Mouse (Mus musculus) CH12.LX (cell line): ENCODE data around the gene C1qtnf3. TPM values are rescaled to one million over a fixed set of nuclear protein-coding genes. Genes with fewer than 3 reads are reported as not detected.
A peak's percentile ranks its signal among the peaks of the same experiment; 100 is the strongest.

Source experiments
- DNase-seq: peaks from one replicate; pipeline ENCODE4 v3.0.0-alpha.2; 2013; ENCODE audit errors: extremely low read depth
- H3K27ac ChIP-seq: 2 replicates; pipeline ENCODE4 v1.5.1; 2012; ENCODE audit warnings: low read depth, mild to moderate bottlenecking, control low read depth, moderate library complexity; ENCODE audit not compliant: insufficient read depth
- H3K27me3 ChIP-seq: replicated peaks from 2 replicates; pipeline ENCODE3; 2012; ENCODE audit warnings: inconsistent platforms
- H3K36me3 ChIP-seq, 2 experiments: replicated peaks in 1 of 2; 2 replicates each; pipeline versions ENCODE3 to v1.6.1; 2012; ENCODE audit warnings: inconsistent platforms in 1 of 2, low read length in 1 of 2, mild to moderate bottlenecking in 1 of 2, mixed read lengths in 1 of 2, moderate library complexity in 1 of 2; ENCODE audit not compliant: control insufficient read depth in 1 of 2, insufficient read depth in 1 of 2
- H3K4me1 ChIP-seq, 2 experiments: 2 replicates each; pipeline ENCODE4 v1.6.1; 2012; ENCODE audit warnings: inconsistent platforms in 1 of 2, moderate library complexity in 1 of 2; ENCODE audit not compliant: insufficient read depth in 2 of 2, control insufficient read depth in 1 of 2
- H3K4me2 ChIP-seq: 2 replicates; pipeline ENCODE4 v1.6.1; 2012; ENCODE audit warnings: low read depth, mild to moderate bottlenecking, control low read depth; ENCODE audit not compliant: poor library complexity, insufficient read depth, severe bottlenecking
- H3K4me3 ChIP-seq, 3 experiments: fragments of 150-350 bp in 1 of 3; sonication (generic) in 1 of 3; replicated peaks in 1 of 3; 2 replicates each; pipeline versions ENCODE3 to v1.5.1; 2011 to 2012; ENCODE audit warnings: low read depth in 2 of 3, low read length in 2 of 3, mild to moderate bottlenecking in 2 of 3, moderate library complexity in 2 of 3, control low read depth in 1 of 3, improper control_type of control experiment in 1 of 3, inconsistent platforms in 1 of 3, mixed read lengths in 1 of 3; ENCODE audit not compliant: poor library complexity in 1 of 3
- H3K79me2 ChIP-seq: replicated peaks from 2 replicates; pipeline ENCODE4 v1.6.1; 2012; ENCODE audit warnings: mild to moderate bottlenecking, moderate library complexity; ENCODE audit not compliant: control insufficient read depth, poor library complexity, insufficient read depth, severe bottlenecking; ENCODE audit errors: extremely low read depth
- H3K9ac ChIP-seq: 2 replicates; pipeline ENCODE4 v1.6.1; 2012; ENCODE audit warnings: low read depth, mild to moderate bottlenecking, control low read depth, moderate library complexity; ENCODE audit not compliant: insufficient read depth
- H3K9me3 ChIP-seq: replicated peaks from 2 replicates; pipeline ENCODE3; 2012; ENCODE audit warnings: low read length, inconsistent platforms, mixed read lengths
- CHD2 ChIP-seq: IDR thresholded peaks from 2 replicates; pipeline ENCODE4 v1.6.1; 2011; ENCODE audit warnings: low read length, improper control_type of control experiment
- CTCF ChIP-seq, 2 experiments: IDR thresholded peaks in 1 of 2; conservative IDR thresholded peaks in 1 of 2; 2 replicates each; pipeline ENCODE4 v1.5.1; 2011 to 2012; ENCODE audit warnings: low read depth in 2 of 2, low read length in 2 of 2, improper control_type of control experiment in 1 of 2, inconsistent platforms in 1 of 2, mild to moderate bottlenecking in 1 of 2, moderate library complexity in 1 of 2
- E2F4 ChIP-seq: IDR thresholded peaks from 2 replicates; pipeline ENCODE4 v1.6.1; 2011; ENCODE audit warnings: low read depth, low read length, improper control_type of control experiment; ENCODE audit not compliant: insufficient replicate concordance
- ETS1 ChIP-seq: conservative IDR thresholded peaks from 2 replicates; pipeline ENCODE4 v1.6.1; 2012; ENCODE audit warnings: low read depth, mild to moderate bottlenecking, inconsistent platforms, low read length, improper control_type of control experiment, moderate library complexity
- JUND ChIP-seq: conservative IDR thresholded peaks from 2 replicates; pipeline ENCODE4 v1.6.1; 2011; ENCODE audit warnings: low read depth, low read length, improper control_type of control experiment
- KAT2A ChIP-seq: IDR thresholded peaks from 2 replicates; pipeline ENCODE4 v1.6.1; 2012; ENCODE audit warnings: low read length, improper control_type of control experiment, inconsistent platforms; ENCODE audit not compliant: insufficient replicate concordance
- MAX ChIP-seq: IDR thresholded peaks from 2 replicates; pipeline ENCODE4 v1.6.1; 2011; ENCODE audit warnings: low read length, improper control_type of control experiment
- MAZ ChIP-seq: IDR thresholded peaks from 2 replicates; pipeline ENCODE4 v1.6.1; 2012; ENCODE audit warnings: low read depth, mild to moderate bottlenecking, inconsistent platforms, low read length, improper control_type of control experiment, moderate library complexity
- MYC ChIP-seq: IDR thresholded peaks from 2 replicates; pipeline ENCODE4 v1.6.1; 2011; ENCODE audit warnings: low read depth, mild to moderate bottlenecking, improper control_type of control experiment, low read length
- NELFE ChIP-seq: IDR thresholded peaks from 2 replicates; pipeline ENCODE4 v1.6.1; 2011; ENCODE audit warnings: low read depth, low read length, improper control_type of control experiment
- NRF1 ChIP-seq: IDR thresholded peaks from 2 replicates; pipeline ENCODE4 v1.6.1; 2014; ENCODE audit warnings: low read depth, mild to moderate bottlenecking, inconsistent platforms, low read length, improper control_type of control experiment, moderate library complexity
- PAX5 ChIP-seq: IDR thresholded peaks from 2 replicates; pipeline ENCODE4 v1.6.1; 2012; ENCODE audit warnings: low read length, inconsistent platforms, mixed read lengths
- POLR2A ChIP-seq: IDR thresholded peaks from 2 replicates; pipeline ENCODE4 v1.6.1; 2011; ENCODE audit warnings: low read depth, mild to moderate bottlenecking, improper control_type of control experiment, low read length
- POLR2AphosphoS2 ChIP-seq: IDR thresholded peaks from 2 replicates; pipeline ENCODE4 v1.6.1; 2011; ENCODE audit warnings: low read depth, low read length, improper control_type of control experiment
- RAD21 ChIP-seq: IDR thresholded peaks from 2 replicates; pipeline ENCODE4 v1.6.1; 2011; ENCODE audit warnings: low read depth, mild to moderate bottlenecking, low read length, improper control_type of control experiment, moderate library complexity
- RCOR1 ChIP-seq: conservative IDR thresholded peaks from 2 replicates; pipeline ENCODE4 v1.6.1; 2012; ENCODE audit warnings: low read depth, mild to moderate bottlenecking, inconsistent platforms, low read length, improper control_type of control experiment
- SIN3A ChIP-seq: IDR thresholded peaks from 2 replicates; pipeline ENCODE4 v1.6.1; 2012; ENCODE audit warnings: low read length, improper control_type of control experiment, inconsistent platforms
- SMC3 ChIP-seq: IDR thresholded peaks from 2 replicates; pipeline ENCODE4 v1.6.1; 2011; ENCODE audit warnings: low read depth, low read length, improper control_type of control experiment
- TCF12 ChIP-seq: IDR thresholded peaks from 2 replicates; pipeline ENCODE4 v1.6.1; 2014; ENCODE audit warnings: low read depth, mild to moderate bottlenecking, inconsistent platforms, low read length, improper control_type of control experiment
- UBTF ChIP-seq: IDR thresholded peaks from 2 replicates; pipeline ENCODE4 v1.6.1; 2012; ENCODE audit warnings: low read depth, mild to moderate bottlenecking, inconsistent platforms, low read length, improper control_type of control experiment, moderate library complexity
- USF1 ChIP-seq: IDR thresholded peaks from 2 replicates; pipeline ENCODE4 v1.6.1; 2014; ENCODE audit warnings: low read depth, mild to moderate bottlenecking, inconsistent platforms, low read length, improper control_type of control experiment
- USF2 ChIP-seq: conservative IDR thresholded peaks from 2 replicates; pipeline ENCODE4 v1.6.1; 2011; ENCODE audit warnings: low read depth, low read length, improper control_type of control experiment
- ZC3H11A ChIP-seq: IDR thresholded peaks from 2 replicates; pipeline ENCODE4 v1.6.1; 2012; ENCODE audit warnings: low read depth, mild to moderate bottlenecking, inconsistent platforms, low read length, improper control_type of control experiment
- ZKSCAN1 ChIP-seq: IDR thresholded peaks from 2 replicates; pipeline ENCODE4 v1.6.1; 2012; ENCODE audit warnings: low read depth, inconsistent platforms, low read length, improper control_type of control experiment, borderline replicate concordance
- ZMIZ1 ChIP-seq: IDR thresholded peaks from 2 replicates; pipeline ENCODE4 v1.6.1; 2012; ENCODE audit warnings: low read depth, mild to moderate bottlenecking, inconsistent platforms, low read length, improper control_type of control experiment
- dilution Hi-C: fragments of 300-500 bp; cut with MboI; formaldehyde crosslinking; loops from 2 replicates; pipeline ENCODE4 v1.14.3; 2020; ENCODE audit warnings: low sequenced_read_pairs; ENCODE audit not compliant: extremely low pct_unique_long_range_greater_than_20kb, extremely low pct_ligation_motif_present
- in situ Hi-C: fragments of 300-500 bp; cut with MboI; formaldehyde crosslinking; loops from 3 replicates; pipeline ENCODE4 v1.14.3; 2019; ENCODE audit warnings: low sequenced_read_pairs, low pct_ligation_motif_present, low pct_unique_long_range_greater_than_20kb, mixed read lengths
- polyA plus RNA-seq: library from polyadenylated mRNA; unstranded; fragments of >175 nt; gene quantifications from 2 replicates; pipeline ENCODE4 v1.2.1, GENCODE M21; 2012; ENCODE audit warnings: low read depth; ENCODE audit not compliant: insufficient read length
- total RNA-seq, 2 experiments: library from RNA; depleted of rRNA; stranded (reverse); fragments of 300-350 nt in 1 of 2; fragments of >200 nt in 1 of 2; gene quantifications; 2 replicates each; pipeline ENCODE4 v1.2.3; 2012 to 2014

The C1qtnf3 gene
- total and polyA plus RNA-seq, 3 experiments = 0.10 TPM; not detected in 2

DNA sequence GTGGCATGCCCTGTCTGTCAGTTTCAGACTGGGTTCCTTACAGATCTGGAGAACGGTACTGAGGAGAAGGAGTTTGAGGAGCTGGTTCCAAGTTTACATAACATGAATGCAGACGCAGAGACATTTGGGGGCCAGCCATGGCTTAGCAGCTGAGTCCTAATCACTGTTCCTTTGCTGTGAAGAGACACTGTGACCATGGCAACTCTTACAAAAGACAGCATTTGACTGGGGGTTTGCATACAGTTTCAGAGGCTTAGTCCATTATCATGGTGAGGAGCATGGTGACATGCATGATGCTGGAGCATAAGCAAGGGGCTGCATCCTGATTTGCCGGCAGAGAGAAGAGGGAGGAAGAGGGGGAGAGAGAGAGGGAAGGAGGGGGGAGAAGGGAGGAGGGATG lies 29.6 kb upstream of the C1qtnf3 start:
- dilution Hi-C loops = no loop called here

GRCm38 (mm10) chr15:10923076-10923995 lies 28.8 kb upstream of the C1qtnf3 start:
- Histone ChIP-seq H3K9ac (no peak overlapping the region), H3K27me3 (no peaks in the 10 kb centered on the region), H3K9me3 (no peaks in the 10 kb centered on the region), H3K4me2 (no peak overlapping the region), H3K27ac (no peak overlapping the region), H3K4me3 (no peak overlapping the region), H3K4me1 (peaks cover 2 to 4% of the 10 kb centered on the region in 2 experiments; a peak in 1 of 4 replicates), H3K36me3 (no peaks in the 10 kb centered on the region), H3K79me2 (no peaks in the 10 kb centered on the region)
- in situ Hi-C loops (loop anchor here (5.0 kb wide), 2 partner anchors 79 to 479 kb away; partner anchors contain the start of gene Slc45a2), dilution Hi-C loops (no loop called here)
- no peak for DNase-seq
- TF ChIP-seq KAT2A = no peak
- TF ChIP-seq NELFE = no peak
- no peak for TF ChIP-seq RAD21
- no peak for TF ChIP-seq UBTF

More for the DNA sequence above, 29.6 kb upstream of the C1qtnf3 start:
- H3K79me2 ChIP-seq = no peaks in the 10 kb centered on the region
- no peaks in the 10 kb centered on the region for H3K36me3 ChIP-seq
- peaks cover 2 to 4% of the 10 kb centered on the region in 2 experiments; a peak in 1 of 4 replicates for H3K4me1 ChIP-seq
- in situ Hi-C loops = loop anchor here (5.0 kb wide), 2 partner anchors 80 to 480 kb away; partner anchors contain the start of gene Slc45a2
- H3K27ac ChIP-seq = no peak overlapping the region
- H3K27me3 ChIP-seq = no peaks in the 10 kb centered on the region
- TF ChIP-seq ZMIZ1 (no peak), NELFE (no peak), MAZ (no peak), ETS1 (no peak), SMC3 (no peak), ZC3H11A (no peak), RCOR1 (no peak), SIN3A (no peak)
- peak overlapping the region; percentile 21 for H3K4me2 ChIP-seq
- no peak for DNase-seq
- H3K9me3 ChIP-seq = no peaks in the 10 kb centered on the region
- no peak overlapping the region; the same call in 1 of the 2 replicates for H3K9ac ChIP-seq
- no peak overlapping the region for H3K4me3 ChIP-seq

GRCm38 (mm10) chr15:10927325-10927724 lies 24.8 kb upstream of the C1qtnf3 start:
- DNase-seq = no peak
- in situ Hi-C loops = no loop called here
- Histone ChIP-seq H3K9ac (no peak overlapping the region), H3K4me1 (no peaks in the 10 kb centered on the region), H3K79me2 (no peaks in the 10 kb centered on the region), H3K36me3 (no peaks in the 10 kb centered on the region), H3K4me3 (no peak overlapping the region), H3K27ac (no peak overlapping the region), H3K9me3 (no peaks in the 10 kb centered on the region), H3K27me3 (no peaks in the 10 kb centered on the region), H3K4me2 (no peak overlapping the region)
- dilution Hi-C loops = no loop called here
- no peak for TF ChIP-seq USF2
- TF ChIP-seq E2F4 = no peak
- no peak for TF ChIP-seq JUND
- no peak for TF ChIP-seq SMC3
- TF ChIP-seq CHD2 = no peak
- no peak for TF ChIP-seq MYC
- no peak for TF ChIP-seq MAX
- no peak for TF ChIP-seq CTCF (conservative IDR thresholded peaks at IDR 0.05 in 1 of 2, IDR thresholded peaks at IDR 0.05 in 1 of 2; ENCODE audit: low read depth in 2 of 2, low read length in 2 of 2)
- TF ChIP-seq NELFE = no peak
- TF ChIP-seq NRF1 = no peak
- no peak for TF ChIP-seq PAX5
- TF ChIP-seq ZKSCAN1 = no peak
- TF ChIP-seq RAD21 = no peak
- TF ChIP-seq USF1 = no peak
- TF ChIP-seq RCOR1 = no peak
- TF ChIP-seq SIN3A = no peak
- no peak for TF ChIP-seq POLR2A
- TF ChIP-seq TCF12 = no peak
- TF ChIP-seq POLR2AphosphoS2 = no peak
